Mouse (Mus musculus) layer of hippocampus, adult 9-11 months (tissue): ENCODE data around the gene Mgea5.

ENCODE experiments used
- DNase-seq: peaks from one replicate; pipeline ENCODE4 v3.0.0; 2022

The Mgea5 gene

GRCm38 (mm10) chr19:45725677-45726277 is 57.9 kb downstream of the Mgea5 start:
- no peak for DNase-seq

- no peak for DNase-seq
These were observed 61.4 kb downstream of the Mgea5 start for GRCm38 (mm10) chr19:45722188-45722587.

- peak; percentile 19 for DNase-seq
These were observed 65.4 kb downstream of the Mgea5 start for GRCm38 (mm10) chr19:45718286-45718685.

- peak; percentile 50 for DNase-seq
These were observed 66.0 kb downstream of the Mgea5 start for GRCm38 (mm10) chr19:45717493-45718220.

- DNase-seq: no peak
These were observed 74.9 kb downstream of the Mgea5 start for GRCm38 (mm10) chr19:45708704-45709103.
